Mouse (Mus musculus): ENCODE results near the gene Vmn1r79.
"Not testable (repeated sequence)": the region's sequence is repeated elsewhere in the genome, so short reads cannot be mapped to it uniquely, and the experiment has no call there.

Vmn1r79 gene

DNA sequence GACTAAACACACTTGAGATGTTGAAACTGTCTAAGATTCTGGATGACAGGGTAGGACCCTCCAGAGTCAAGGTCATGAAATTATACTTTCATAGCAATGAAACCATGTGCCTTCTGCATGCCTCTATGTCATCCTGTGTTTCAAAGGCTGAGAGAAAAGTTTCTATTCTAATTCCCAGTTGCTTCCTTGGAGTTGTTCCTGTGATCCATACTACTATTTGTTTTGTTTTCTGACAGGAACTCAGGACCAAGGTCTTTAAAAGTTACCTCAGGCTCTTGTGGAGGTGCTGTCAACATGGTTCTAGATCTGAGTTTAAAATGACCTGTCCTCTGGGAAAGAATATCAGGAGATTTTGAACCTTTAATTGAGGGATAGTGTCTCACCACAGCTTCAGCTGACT is at the start of gene Vmn1r79:
TSS of gene Vmn1r79 (plus strand) at position 301 of the 400 bp plus-strand sequence.
- POLR2A ChIA-PET, CTCF ChIA-PET: not testable (repeated sequence)

DNA sequence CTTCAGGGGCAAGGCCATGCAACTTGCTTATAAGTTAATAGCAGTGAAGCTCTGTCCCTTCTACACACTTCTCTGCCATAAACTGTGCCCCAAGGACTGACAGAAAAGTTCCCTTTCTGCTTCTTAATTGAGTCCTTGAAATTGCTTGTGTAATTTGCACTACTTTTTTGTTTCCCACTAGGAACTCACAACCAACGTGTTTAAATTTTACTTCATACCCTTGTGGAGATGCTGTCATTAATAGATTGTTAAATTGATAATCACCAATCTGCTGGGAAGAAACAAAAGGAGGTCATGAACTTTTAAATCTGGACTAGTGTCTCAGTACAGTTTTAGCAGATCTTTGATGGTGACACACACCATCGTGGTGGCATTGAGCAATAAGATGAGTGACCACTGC is 21.1 kb upstream of the Vmn1r79 start, which contains the start of gene Vmn1r78:
TSS of gene Vmn1r78 (plus strand) at position 301 of the 400 bp plus-strand sequence.
- CTCF ChIA-PET = no interaction called here
- POLR2A ChIA-PET = no interaction called here

DNA sequence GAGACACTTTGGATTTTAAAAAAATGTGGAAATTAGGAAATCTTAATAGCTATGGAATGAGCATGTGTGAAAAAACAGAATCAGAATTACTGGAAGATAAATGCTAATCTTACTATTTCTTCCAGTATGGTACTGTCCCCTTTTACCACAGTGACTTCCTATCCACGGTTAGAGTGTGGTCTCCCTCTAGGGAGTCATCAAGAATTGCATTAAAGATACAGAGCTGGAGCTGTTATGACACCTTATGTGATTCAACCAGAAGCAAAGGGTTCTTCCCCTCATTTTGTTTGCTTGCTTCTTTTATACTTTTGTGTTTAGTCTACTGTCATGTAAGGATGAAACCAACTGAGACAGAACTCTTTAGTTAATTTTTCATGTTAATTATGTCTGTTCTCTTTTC is 14.6 kb upstream of the Vmn1r79 start:
- POLR2A ChIA-PET, CTCF ChIA-PET: not testable (repeated sequence)

DNA sequence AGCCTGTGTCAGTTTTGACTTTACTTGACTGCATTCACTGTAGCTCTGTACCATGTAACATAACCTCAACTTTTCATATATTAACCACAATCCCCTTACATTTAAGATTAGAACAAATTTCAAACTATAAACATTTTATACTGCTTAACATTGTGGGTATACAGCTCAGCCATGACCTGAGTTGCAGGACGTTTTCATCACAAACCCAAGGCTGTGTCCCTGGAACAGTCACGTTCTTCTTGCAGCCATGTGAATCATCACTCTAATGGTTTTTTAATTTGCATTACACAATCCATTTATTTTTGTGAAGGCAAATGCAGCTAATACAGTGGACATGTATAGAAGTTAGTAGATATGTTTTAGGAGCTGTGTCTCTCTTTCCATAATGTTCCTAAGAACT is 1.8 kb downstream of the Vmn1r79 start:
- POLR2A ChIA-PET, CTCF ChIA-PET: not testable (repeated sequence)

DNA sequence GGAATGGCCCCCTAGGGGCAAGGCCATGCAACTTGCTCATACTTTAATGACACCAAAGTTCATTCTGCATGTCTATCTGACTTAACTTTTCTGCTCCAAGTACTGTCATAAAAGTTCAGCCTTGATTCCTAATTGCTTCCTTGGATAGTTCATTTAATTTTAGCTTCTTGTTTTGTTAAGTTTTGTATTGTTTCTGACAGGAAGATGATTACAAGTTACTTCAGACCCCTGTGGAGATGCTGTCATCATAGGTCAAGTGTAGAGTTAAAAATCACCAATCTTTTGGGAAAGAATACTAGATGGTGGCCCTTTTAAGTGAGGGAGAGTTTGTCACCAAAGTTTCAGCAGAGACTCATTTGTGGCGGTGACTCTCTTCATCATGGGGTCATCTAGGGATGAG is 17.9 kb downstream of the Vmn1r79 start, which contains the start of gene Vmn1r80:
TSS of gene Vmn1r80 (plus strand) at position 301 of the 400 bp plus-strand sequence.
- CTCF ChIA-PET = no interaction called here
- POLR2A ChIA-PET = no interaction called here

DNA sequence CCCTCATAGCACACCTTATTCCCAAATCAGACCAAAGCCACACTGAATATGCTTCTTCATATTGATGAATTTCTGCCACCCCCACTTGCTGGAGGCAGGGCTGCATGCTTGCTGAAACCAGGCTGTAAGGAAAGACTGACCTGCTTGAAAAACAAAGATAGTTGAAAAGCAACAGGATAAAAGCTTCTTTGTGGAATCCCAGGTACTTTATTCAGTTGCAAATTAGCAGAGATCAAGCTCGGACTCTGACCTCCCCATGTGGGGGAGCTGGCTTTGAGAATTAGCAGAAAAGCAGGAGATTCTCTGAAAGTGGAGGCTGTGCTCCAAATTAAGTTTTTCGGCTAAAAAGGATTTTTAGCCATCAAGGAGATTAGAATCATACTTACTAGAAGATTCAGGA is 33.1 kb downstream of the Vmn1r79 start:
- ChIA-PET POLR2A (no interaction called here), CTCF (no interaction called here)
